Comparison of ENCODE assay signal across 25 mouse cellular contexts in the genomic region with DNA sequence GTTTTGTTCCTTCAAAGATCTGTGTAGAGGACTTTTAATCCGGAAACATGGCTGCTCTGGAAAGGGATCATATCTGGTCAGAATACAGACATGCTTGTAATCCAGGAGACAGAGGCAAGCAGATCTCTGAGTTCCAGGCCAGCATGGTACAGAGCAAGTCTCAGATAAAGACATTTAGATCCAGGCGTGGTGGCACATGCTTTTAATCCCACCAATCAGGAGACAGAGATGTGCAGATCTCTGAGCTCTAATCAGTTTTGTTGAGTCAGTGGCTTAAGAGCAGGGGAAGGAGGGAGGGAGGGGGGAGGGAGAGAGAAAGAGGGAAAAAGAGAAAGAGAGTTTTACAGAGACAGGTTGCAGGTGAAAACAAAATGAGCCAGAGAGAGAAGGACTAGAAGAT.
"Had no signal": no experiment of that assay in that cellular context is flagged by ENCODE, and none has a peak within 500 bp of the region (broad histone marks: within the 10 kb centered on the region; RNA-seq: fewer than 3 reads in every experiment).

No protein-coding gene starts in this region.

- H3K27me3 ChIP-seq: heart, embryonic 13.5 days; heart, embryonic 15.5 days; hindbrain, embryonic 12.5 days; intestine, embryonic 15.5 days; limb, embryonic 12.5 days had no signal

- ATAC-seq: hindbrain, embryonic 16.5 days; inflammation-experienced regulatory T-cells, adult 6 months; intestine, embryonic 15.5 days; intestine, postnatal 0 days had no signal

- H3K4me2 ChIP-seq: heart, embryonic 11.5 days; heart, embryonic 13.5 days; heart, embryonic 15.5 days; hindbrain, embryonic 12.5 days; hindbrain, embryonic 14.5 days; intestine, embryonic 15.5 days; limb, embryonic 12.5 days had no signal

- H3K4me1 ChIP-seq: heart, embryonic 13.5 days; heart, embryonic 15.5 days; hindbrain, embryonic 10.5 days; hindbrain, embryonic 12.5 days; intestine, embryonic 15.5 days; limb, embryonic 10.5 days; limb, embryonic 12.5 days had no signal

- H3K36me3 ChIP-seq: heart, embryonic 13.5 days; heart, embryonic 15.5 days; hindbrain, embryonic 10.5 days; hindbrain, embryonic 12.5 days; intestine, embryonic 15.5 days; limb, embryonic 10.5 days; limb, embryonic 12.5 days had no signal

- H3K27ac ChIP-seq: heart, adult 2 months; heart, embryonic 13.5 days; heart, embryonic 15.5 days; hindbrain, embryonic 10.5 days; hindbrain, embryonic 12.5 days; hindbrain, embryonic 14.5 days; intestine, embryonic 15.5 days; layer of hippocampus, adult 2 months; left cerebral cortex, adult 2 months; limb, embryonic 10.5 days; limb, embryonic 12.5 days had no signal

- H3K9ac ChIP-seq: heart, embryonic 13.5 days; heart, embryonic 15.5 days; hindbrain, embryonic 12.5 days; hindbrain, embryonic 14.5 days; intestine, embryonic 15.5 days; limb, embryonic 12.5 days had no signal

- H3K9me3 ChIP-seq: heart, embryonic 13.5 days; heart, embryonic 15.5 days; hindbrain, embryonic 10.5 days; hindbrain, embryonic 12.5 days; intestine, embryonic 15.5 days; limb, embryonic 10.5 days; limb, embryonic 12.5 days had no signal

- DNase-seq: gastrocnemius, postnatal 14 days; gastrocnemius, postnatal 36 days; heart, adult 11 months; heart, adult 2 months; heart, postnatal 14 days; heart, postnatal 4 days; kidney, adult 18-20 months; kidney, adult 8-10 months; kidney, postnatal 10 days; kidney, postnatal 25 days; kidney, postnatal 4 days had no signal

- H3K4me3 ChIP-seq: heart, adult 2 months; heart, embryonic 13.5 days; heart, embryonic 15.5 days; hindbrain, embryonic 10.5 days; hindbrain, embryonic 12.5 days; intestine, embryonic 15.5 days; layer of hippocampus, adult 2 months; left cerebral cortex, adult 2 months; limb, embryonic 10.5 days; limb, embryonic 12.5 days had no signal
